Mouse (Mus musculus) lung, embryonic 14.5 days (tissue): ENCODE results near the gene Malsu1. TPM values are rescaled to one million over a fixed set of nuclear protein-coding genes. Genes with fewer than 3 reads are reported as not detected.

Experiments
- ATAC-seq: fragments of 200-750 bp; cut with Nextera tagmentation; 2 replicates; pipeline ENCODE4 v1.8.0; 2017; ENCODE audit warnings: mild to moderate bottlenecking, moderate TSS enrichment, moderate library complexity; ENCODE audit not compliant: insufficient read depth
- DNase-seq: peaks from one replicate; pipeline ENCODE4 v3.0.0-alpha.2; 2015
- H3K27ac ChIP-seq: fragments of 300-500 bp; sonication (generic); 2 replicates; pipeline ENCODE4 v1.5.1; 2014; ENCODE audit warnings: low read depth, mild to moderate bottlenecking, moderate library complexity
- H3K27me3 ChIP-seq: fragments of 300-500 bp; sonication (generic); 2 replicates; pipeline ENCODE4 v1.6.1; 2014; ENCODE audit warnings: low read length, control low read depth; ENCODE audit not compliant: insufficient read depth
- H3K36me3 ChIP-seq: fragments of 300-500 bp; sonication (generic); 2 replicates; pipeline ENCODE4 v1.6.1; 2014; ENCODE audit warnings: control low read depth; ENCODE audit not compliant: insufficient read depth
- H3K4me1 ChIP-seq: fragments of 300-500 bp; sonication (generic); 2 replicates; pipeline ENCODE4 v1.6.1; 2014; ENCODE audit warnings: antibody characterized with exemption, control low read depth; ENCODE audit not compliant: insufficient read depth
- H3K4me2 ChIP-seq: fragments of 300-500 bp; sonication (generic); 2 replicates; pipeline ENCODE4 v1.6.1; 2014; ENCODE audit warnings: mild to moderate bottlenecking
- H3K4me3 ChIP-seq: fragments of 300-500 bp; sonication (generic); 2 replicates; pipeline ENCODE4 v1.5.1; 2014; ENCODE audit warnings: low read depth, low read length
- H3K9ac ChIP-seq: fragments of 300-500 bp; sonication (generic); 2 replicates; pipeline ENCODE4 v1.6.1; 2014
- H3K9me3 ChIP-seq: fragments of 300-500 bp; sonication (generic); 2 replicates; pipeline ENCODE4 v1.6.1; 2016; ENCODE audit warnings: low read depth, low read length, control low read depth
- CTCF ChIP-seq: IDR thresholded peaks from 2 replicates; pipeline ENCODE4 v1.5.1; 2016; ENCODE audit warnings: antibody characterized with exemption, low read depth
- WGBS: fragments of 180-500 bp; shearing (Covaris S2); extraction: QIAGEN DNeasy Blood & Tissue Kit; methylation state at CpG from one replicate; pipeline ENCODE4 v1.1.7; 2014; 5-methylcytosine and 5-hydroxymethylcytosine counted together
- polyA plus RNA-seq: library from polyadenylated mRNA; unstranded; fragments of >200 nt; fragmentation: Nextera tagmentation; extraction: Ambion mirVana; gene quantifications from 2 replicates; pipeline ENCODE4 v1.2.1, GENCODE M21; 2014

Malsu1 gene
- polyA plus RNA-seq, 1 experiment from 2014 or later = 69.7 TPM

- no peaks in the 10 kb centered on the region for H3K36me3 ChIP-seq
- H3K4me2 ChIP-seq = peak within 1 kb of the TSS; percentile 45
- H3K27me3 ChIP-seq = 0 out of 2 replicates have a peak, but pooled peaks cover 6% of the 10 kb centered on the region
- no peaks in the 10 kb centered on the region for H3K9me3 ChIP-seq
- DNase-seq (peak; percentile 26), ATAC-seq (no peak)
- 0 out of 2 replicates have a peak within 1 kb of the TSS, but pooled peaks have one; percentile 6 for H3K4me3 ChIP-seq
- WGBS = 37% methylated on average over 28 of the region's 28 CpGs
- TF ChIP-seq CTCF = no peak
- no peak within 1 kb of the TSS for H3K27ac ChIP-seq
- H3K9ac ChIP-seq = no peak within 1 kb of the TSS
- H3K4me1 ChIP-seq = no peaks in the 10 kb centered on the region
Measured at GRCm38 (mm10) chr6:49036275-49037267, 37.0 kb upstream of the Malsu1 start, which contains the start of gene Gpnmb. Gpnmb (plus strand) TSS chr6:49036546.

- H3K27ac ChIP-seq = no peak overlapping the region
- no peak overlapping the region for H3K4me3 ChIP-seq
- no peak overlapping the region for H3K4me2 ChIP-seq
- ATAC-seq (no peak), DNase-seq (no peak)
- WGBS = 63% methylated on average over 12 of the region's 12 CpGs
- no peak overlapping the region for H3K9ac ChIP-seq
- no peaks in the 10 kb centered on the region for H3K9me3 ChIP-seq
- no peaks in the 10 kb centered on the region for H3K4me1 ChIP-seq
- H3K36me3 ChIP-seq = no peaks in the 10 kb centered on the region
- no peak for TF ChIP-seq CTCF
- 0 out of 2 replicates have a peak, but pooled peaks cover 6% of the 10 kb centered on the region for H3K27me3 ChIP-seq
Measured at GRCm38 (mm10) chr6:49037268-49037662, 36.3 kb upstream of the Malsu1 start.

GRCm38 (mm10) chr6:49039470-49040180 is 34.0 kb upstream of the Malsu1 start:
- H3K27ac ChIP-seq = no peak overlapping the region
- H3K9me3 ChIP-seq = no peaks in the 10 kb centered on the region
- peak overlapping the region; percentile 55 for H3K4me2 ChIP-seq
- no peaks in the 10 kb centered on the region for H3K4me1 ChIP-seq
- peak; percentile 88 for DNase-seq
- H3K4me3 ChIP-seq = peak overlapping the region; percentile 29
- peak; percentile 72 for TF ChIP-seq CTCF
- H3K27me3 ChIP-seq = 0 out of 2 replicates have a peak, but pooled peaks cover 6% of the 10 kb centered on the region
- ATAC-seq = 0 out of 2 replicates have a peak, but pooled peaks have one; percentile 57
- no peaks in the 10 kb centered on the region for H3K36me3 ChIP-seq
- 11% methylated on average over 18 of the region's 18 CpGs for WGBS
- peak overlapping the region; percentile 52 for H3K9ac ChIP-seq

GRCm38 (mm10) chr6:49046502-49046901 is 27.1 kb upstream of the Malsu1 start:
- no peaks in the 10 kb centered on the region for H3K36me3 ChIP-seq
- H3K27ac ChIP-seq = no peak overlapping the region
- H3K4me3 ChIP-seq = no peak overlapping the region
- DNase-seq (no peak), ATAC-seq (no peak)
- H3K4me1 ChIP-seq = no peaks in the 10 kb centered on the region
- TF ChIP-seq CTCF = no peak
- H3K27me3 ChIP-seq = no peaks in the 10 kb centered on the region
- no peak overlapping the region for H3K9ac ChIP-seq
- WGBS = 70% methylated on average over 6 of the region's 6 CpGs
- no peaks in the 10 kb centered on the region for H3K9me3 ChIP-seq
- no peak overlapping the region for H3K4me2 ChIP-seq

GRCm38 (mm10) chr6:49046976-49047375 is 26.6 kb upstream of the Malsu1 start:
- WGBS = 68% methylated on average over 8 of the region's 8 CpGs
- Histone ChIP-seq H3K4me1 (no peaks in the 10 kb centered on the region), H3K4me3 (no peak overlapping the region), H3K4me2 (no peak overlapping the region), H3K27me3 (no peaks in the 10 kb centered on the region), H3K36me3 (no peaks in the 10 kb centered on the region), H3K27ac (no peak overlapping the region), H3K9me3 (no peaks in the 10 kb centered on the region), H3K9ac (no peak overlapping the region)
- DNase-seq (no peak), ATAC-seq (no peak)
- no peak for TF ChIP-seq CTCF

GRCm38 (mm10) chr6:49047848-49048247 is 25.7 kb upstream of the Malsu1 start:
- no peak for ATAC-seq
- no peaks in the 10 kb centered on the region for H3K27me3 ChIP-seq
- 66% methylated on average over 10 of the region's 10 CpGs for WGBS

GRCm38 (mm10) chr6:49048395-49048794 is 25.2 kb upstream of the Malsu1 start:
- H3K4me2 ChIP-seq = no peak overlapping the region
- WGBS = 83% methylated on average over 10 of the region's 10 CpGs
- no peak overlapping the region for H3K27ac ChIP-seq
- no peak overlapping the region for H3K4me3 ChIP-seq
- H3K36me3 ChIP-seq = no peaks in the 10 kb centered on the region
- TF ChIP-seq CTCF = no peak
- no peak overlapping the region for H3K9ac ChIP-seq
- no peaks in the 10 kb centered on the region for H3K27me3 ChIP-seq
- no peak for DNase-seq
- no peak for ATAC-seq
- H3K9me3 ChIP-seq = no peaks in the 10 kb centered on the region
- H3K4me1 ChIP-seq = no peaks in the 10 kb centered on the region

More at GRCm38 (mm10) chr6:49047848-49048247, 25.7 kb upstream of the Malsu1 start:
- DNase-seq = no peak
- Histone ChIP-seq H3K36me3 (no peaks in the 10 kb centered on the region), H3K9me3 (no peaks in the 10 kb centered on the region), H3K4me1 (no peaks in the 10 kb centered on the region), H3K4me3 (no peak overlapping the region), H3K27ac (no peak overlapping the region), H3K4me2 (no peak overlapping the region), H3K9ac (no peak overlapping the region)
- no peak for TF ChIP-seq CTCF
